Mouse (Mus musculus) heart, postnatal 0 days (tissue): ENCODE data around the gene Cpa2.

ENCODE experiments used
- CTCF ChIP-seq: IDR thresholded peaks from 2 replicates; pipeline ENCODE4 v1.5.1; 2016; ENCODE audit warnings: antibody characterized with exemption, control low read depth, low read depth
- EP300 ChIP-seq: IDR thresholded peaks from 2 replicates; pipeline ENCODE4 v1.6.1; 2016; ENCODE audit warnings: antibody characterized with exemption, low read depth

DNA sequence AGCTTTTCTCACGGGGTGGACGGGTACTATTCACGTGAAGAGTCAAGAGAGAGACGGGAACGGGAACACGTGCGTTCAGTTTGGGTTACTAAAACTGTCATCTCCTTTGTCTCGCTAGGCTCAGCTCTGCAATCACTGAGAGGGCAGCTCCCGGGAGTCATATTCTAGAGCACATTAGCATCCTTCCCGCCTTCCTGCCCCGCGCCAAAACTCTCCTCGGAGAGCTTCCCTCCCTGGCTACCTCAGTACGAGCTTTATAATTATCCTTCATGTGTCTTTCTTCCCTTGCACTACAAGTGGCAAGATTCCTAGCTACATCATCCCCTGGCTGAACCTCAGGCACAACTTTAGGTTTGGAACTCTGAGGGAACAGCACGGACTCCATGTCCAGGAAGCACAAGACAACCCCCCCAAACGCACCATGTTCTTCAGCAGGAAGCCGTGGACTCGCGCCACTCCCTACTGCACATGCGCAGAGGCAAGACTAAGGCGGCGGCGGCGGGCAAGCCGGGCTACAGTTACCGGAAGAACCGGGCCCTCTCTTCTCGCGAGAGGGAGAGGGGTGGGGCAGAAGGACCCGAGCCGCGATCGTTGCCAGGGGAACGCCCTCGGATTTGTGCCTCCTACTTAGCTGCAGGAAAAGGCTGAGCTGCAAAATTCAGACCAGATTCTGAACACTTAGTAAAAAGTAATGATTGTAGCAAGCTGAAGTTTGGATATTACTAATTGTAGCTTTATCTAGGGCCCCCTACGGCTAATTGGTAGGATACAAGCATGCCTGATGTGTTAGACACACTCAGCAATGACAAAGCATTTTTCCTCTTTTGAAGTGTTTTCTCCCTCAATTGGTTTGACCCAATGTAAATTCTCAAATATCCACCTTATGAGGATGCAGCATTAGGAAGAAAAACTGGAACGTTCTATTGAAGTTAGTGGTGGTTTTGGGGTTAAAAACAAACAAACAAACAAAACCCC is 31.8 kb upstream of the Cpa2 start, which contains the start of the genes Tmem209 and Ssmem1:
- no peak for TF ChIP-seq CTCF
- peak; percentile 97 for TF ChIP-seq EP300
